Mouse (Mus musculus) central nervous system, embryonic 18 days (tissue): ENCODE results near the gene Zmiz2. TPM values are rescaled to one million over a fixed set of nuclear protein-coding genes. Genes with fewer than 3 reads are reported as not detected.

Experiments used
- polyA plus RNA-seq: library from polyadenylated mRNA; depleted of rRNA; stranded (reverse); fragments of >200 nt; gene quantifications from 2 replicates; pipeline ENCODE4 v1.2.3, GENCODE M21; 2012; rRNA removed

The Zmiz2 gene
- 54.5 and 82.1 TPM in 2 replicates for polyA plus RNA-seq

DNA sequence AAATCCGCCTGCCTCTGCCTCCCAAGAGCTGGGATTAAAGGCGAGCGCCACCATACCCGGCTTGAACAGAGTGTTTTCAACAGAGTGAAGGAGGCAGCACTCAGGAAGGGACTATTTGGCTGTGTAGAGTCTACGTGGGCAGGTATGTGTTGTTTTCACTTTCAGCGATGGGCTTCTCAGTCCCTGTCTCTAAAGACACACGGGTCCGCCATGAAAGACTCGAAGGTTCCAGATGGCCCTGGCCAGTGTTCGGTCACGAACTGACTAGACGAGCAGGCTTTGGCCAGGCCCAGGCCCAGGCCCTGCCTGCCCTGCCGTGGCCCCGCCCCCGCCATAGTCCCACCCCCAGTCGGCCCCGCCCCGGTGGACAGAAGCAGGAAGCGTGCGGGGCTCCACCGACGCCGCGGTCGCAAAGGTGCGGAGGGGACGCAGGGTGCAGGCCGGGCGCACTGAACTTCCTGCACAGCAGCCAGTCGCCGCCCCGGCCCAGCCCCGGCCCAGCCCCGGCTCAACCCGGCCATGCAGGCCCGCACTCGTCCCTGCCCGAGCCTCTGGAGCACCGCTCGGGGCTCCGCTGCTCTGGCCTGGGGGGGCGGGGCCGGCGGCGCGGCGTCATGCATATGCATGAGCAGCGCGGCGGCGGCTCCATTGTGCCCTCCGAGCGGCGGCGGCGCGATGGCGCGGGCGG lies at the start of gene Zmiz2:
Gene Zmiz2 (plus strand): TSS at position 349 of the 688 bp plus-strand sequence.

DNA sequence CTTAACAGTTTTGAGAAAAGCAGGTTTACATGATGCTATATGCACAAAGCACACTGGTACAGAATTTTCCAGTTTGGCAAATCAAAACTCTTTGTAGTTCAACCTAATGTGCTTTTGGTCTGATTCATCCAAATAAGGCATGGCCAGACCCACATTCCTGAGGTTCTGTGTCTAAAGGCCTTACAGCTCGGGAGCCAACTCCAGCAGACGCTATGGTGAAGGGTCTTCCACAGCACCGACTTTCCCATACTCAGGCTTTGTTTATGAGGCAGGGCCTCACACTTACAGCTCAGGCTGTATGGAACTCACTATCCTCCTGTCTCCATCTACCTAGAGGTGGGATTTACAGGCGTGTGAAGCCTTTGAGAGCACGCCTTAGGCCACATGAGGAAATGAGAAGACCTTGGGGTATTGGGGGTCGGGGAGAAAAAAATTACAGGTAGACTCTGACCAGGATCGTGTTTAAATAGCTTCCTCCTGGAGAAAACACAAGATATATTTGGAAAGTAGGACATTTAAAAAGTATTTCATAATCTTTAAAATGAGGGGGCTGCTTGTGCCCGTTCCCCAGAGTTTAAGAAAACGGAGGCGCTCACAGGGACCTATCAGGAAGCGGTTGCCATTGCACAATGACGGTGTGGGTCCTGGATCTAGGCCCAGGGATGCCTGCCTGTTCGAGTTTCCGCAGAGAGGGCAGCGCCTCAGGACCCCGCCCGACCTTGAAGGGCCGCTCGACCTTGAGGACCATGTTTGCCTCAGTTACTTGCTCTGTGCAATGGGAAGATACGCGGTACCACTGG lies 26.1 kb downstream of the Zmiz2 start, which contains the start of gene Ppia:
Gene Ppia (plus strand): TSS at position 693 of the 800 bp plus-strand sequence.

DNA sequence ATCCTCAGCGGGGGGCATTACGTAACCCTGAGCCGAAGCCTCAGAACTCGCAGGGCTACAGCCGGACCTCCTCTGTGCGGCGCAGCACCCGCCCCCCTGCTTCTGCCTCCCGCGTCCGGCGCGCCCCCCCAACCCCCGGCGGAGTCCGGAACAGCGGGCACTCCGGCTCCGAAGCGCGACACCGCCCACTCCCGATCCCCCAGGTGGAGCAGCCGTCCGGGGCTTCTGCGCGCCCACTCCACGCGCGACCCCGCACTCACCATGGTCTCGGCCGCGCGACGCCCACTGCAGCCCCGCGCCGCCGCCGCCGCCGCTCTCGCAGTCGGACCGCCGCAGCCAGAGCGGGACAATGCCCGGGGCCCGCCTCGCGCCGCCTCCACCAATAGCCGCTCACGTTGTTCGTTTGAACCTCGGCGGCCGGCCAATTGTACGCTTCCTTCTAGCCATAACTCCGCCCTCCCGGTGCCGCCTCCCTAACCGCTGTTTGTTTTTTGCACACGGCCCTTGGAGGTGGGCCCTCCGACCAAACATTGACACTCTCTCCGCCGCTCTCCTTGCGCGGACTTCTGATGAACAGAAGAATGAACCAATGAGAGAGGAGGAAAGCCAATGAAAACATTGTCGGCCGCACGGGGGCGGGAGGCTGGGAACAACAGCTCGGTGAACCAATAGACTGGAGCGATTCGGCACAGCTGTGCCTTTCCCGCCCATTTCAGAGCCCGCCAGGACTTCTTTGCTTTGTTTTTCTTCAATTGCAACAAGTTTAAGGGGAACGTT lies 55.4 kb downstream of the Zmiz2 start, which contains the start of gene H2afv:
Gene H2afv (minus strand): TSS at position 367 of the 777 bp plus-strand sequence.

Other genes starting within 250 kb of the Zmiz2 start
- 0.09 and 0.11 TPM in 2 replicates for gene A730071L15Rik, start 189.0 kb upstream of the Zmiz2 start, polyA plus RNA-seq
- 75.0 and 77.9 TPM in 2 replicates for gene Nudcd3, start 188.7 kb upstream of the Zmiz2 start, polyA plus RNA-seq
- gene Npc1l1, start 158.9 kb upstream of the Zmiz2 start, polyA plus RNA-seq, result 0.22 and 0.23 TPM in 2 replicates
- 48.9 and 51.0 TPM in 2 replicates for gene Ddx56, start 121.3 kb upstream of the Zmiz2 start, polyA plus RNA-seq
- 142 and 143 TPM in 2 replicates for gene Tmed4, start 114.2 kb upstream of the Zmiz2 start, polyA plus RNA-seq
- 65.8 and 69.8 TPM in 2 replicates for gene Ogdh, start 97.4 kb upstream of the Zmiz2 start, polyA plus RNA-seq
- 3,203 and 3,709 TPM in 2 replicates for gene Ppia, start 26.4 kb downstream of the Zmiz2 start, polyA plus RNA-seq
- 140 and 150 TPM in 2 replicates for gene H2afv, start 55.4 kb downstream of the Zmiz2 start, polyA plus RNA-seq
- gene Purb, start 86.8 kb downstream of the Zmiz2 start, polyA plus RNA-seq, result 13.3 and 13.9 TPM in 2 replicates
- 0.51 and 0.59 TPM in 2 replicates for gene Myo1g, start 131.9 kb downstream of the Zmiz2 start, polyA plus RNA-seq
- 95.6 and 97.5 TPM in 2 replicates for gene Ccm2, start 157.8 kb downstream of the Zmiz2 start, polyA plus RNA-seq
- gene Nacad, start 217.0 kb downstream of the Zmiz2 start, polyA plus RNA-seq, result 87.6 and 97.1 TPM in 2 replicates
- gene Tbrg4, start 237.0 kb downstream of the Zmiz2 start, polyA plus RNA-seq, result 73.0 and 74.1 TPM in 2 replicates
- gene Wap, start 249.6 kb downstream of the Zmiz2 start, polyA plus RNA-seq, result not detected in 2 replicates